Mouse (Mus musculus) neural tube, embryonic 11.5 days (tissue): ENCODE measurements at regions not wholly inside any gene's neighbourhood (a gene's known extent, or its start where the extent isn't known, plus 50 kb on each side); places are given as distances from the start of the nearest gene placed in this dataset.

ENCODE experiments used
- ATAC-seq: fragments of 200-750 bp; cut with Nextera tagmentation; 2 replicates; pipeline ENCODE4 v1.8.0; 2017; ENCODE audit warnings: moderate number of reproducible peaks, mild to moderate bottlenecking, moderate TSS enrichment, moderate library complexity; ENCODE audit not compliant: insufficient read depth, low FRiP score, low TSS enrichment
- DNase-seq: peaks from one replicate; pipeline ENCODE4 v3.0.0-alpha.2; 2015; ENCODE audit warnings: low spot score
- H3K27ac ChIP-seq: fragments of 300-500 bp; sonication (generic); 2 replicates; pipeline ENCODE4 v1.5.1; 2014; ENCODE audit warnings: low read depth, mild to moderate bottlenecking, low read length
- H3K27me3 ChIP-seq: fragments of 300-500 bp; sonication (generic); 2 replicates; pipeline ENCODE4 v1.6.1; 2014; ENCODE audit warnings: mild to moderate bottlenecking, low read length, mixed read lengths; ENCODE audit not compliant: control insufficient read depth, insufficient read depth
- H3K36me3 ChIP-seq: fragments of 300-500 bp; sonication (generic); 2 replicates; pipeline ENCODE4 v1.6.1; 2014; ENCODE audit warnings: mild to moderate bottlenecking, low read length, moderate library complexity, mixed read lengths; ENCODE audit not compliant: control insufficient read depth, insufficient read depth
- H3K4me1 ChIP-seq: fragments of 300-500 bp; sonication (generic); 2 replicates; pipeline ENCODE4 v1.6.1; 2014; ENCODE audit warnings: low read length, mixed read lengths; ENCODE audit not compliant: control insufficient read depth, insufficient read depth
- H3K4me2 ChIP-seq: fragments of 300-500 bp; sonication (generic); 2 replicates; pipeline ENCODE4 v1.6.1; 2014; ENCODE audit warnings: low read depth, mild to moderate bottlenecking, moderate library complexity
- H3K4me3 ChIP-seq: fragments of 300-500 bp; sonication (generic); 2 replicates; pipeline ENCODE4 v1.5.1; 2014; ENCODE audit warnings: low read depth, low read length
- H3K9ac ChIP-seq: fragments of 300-500 bp; sonication (generic); 2 replicates; pipeline ENCODE4 v1.6.1; 2014; ENCODE audit warnings: mild to moderate bottlenecking, low read length
- H3K9me3 ChIP-seq: fragments of 300-500 bp; sonication (generic); 2 replicates; pipeline ENCODE4 v1.6.1; 2016; ENCODE audit warnings: low read length; ENCODE audit not compliant: control insufficient read depth
- WGBS: fragments of 180-500 bp; shearing (Covaris S2); extraction: QIAGEN DNeasy Blood & Tissue Kit; methylation state at CpG from one replicate; pipeline ENCODE4 v1.1.7; 2014; 5-methylcytosine and 5-hydroxymethylcytosine counted together

GRCm38 (mm10) chr10:117520536-117521314, 108.6 kb upstream of the Cpm start:
- no peak for ATAC-seq
- 90% methylated on average over 8 of the region's 8 CpGs for WGBS

GRCm38 (mm10) chr10:117519670-117520535, 109.4 kb upstream of the Cpm start:
- DNase-seq: no peak
- Histone ChIP-seq H3K4me3 (no peak overlapping the region), H3K4me2 (no peak overlapping the region), H3K27ac (no peak overlapping the region), H3K27me3 (no peaks in the 10 kb centered on the region), H3K9me3 (no peaks in the 10 kb centered on the region), H3K36me3 (no peaks in the 10 kb centered on the region), H3K9ac (no peak overlapping the region), H3K4me1 (peaks cover 9% of the 10 kb centered on the region; the same call in 1 of the 2 replicates)
- 22% methylated on average over 8 of the region's 8 CpGs for WGBS
- no peak for ATAC-seq

More at GRCm38 (mm10) chr10:117520536-117521314, 108.6 kb upstream of the Cpm start:
- Histone ChIP-seq H3K4me1 (peaks cover 9% of the 10 kb centered on the region; the same call in 1 of the 2 replicates), H3K9me3 (no peaks in the 10 kb centered on the region), H3K4me3 (no peak overlapping the region), H3K27ac (no peak overlapping the region), H3K9ac (no peak overlapping the region), H3K36me3 (no peaks in the 10 kb centered on the region), H3K4me2 (no peak overlapping the region), H3K27me3 (no peaks in the 10 kb centered on the region)
- no peak for DNase-seq

GRCm38 (mm10) chr10:117518793-117519669, 110.3 kb upstream of the Cpm start:
- no peaks in the 10 kb centered on the region for H3K9me3 ChIP-seq
- H3K27ac ChIP-seq: no peak overlapping the region
- peaks cover 9% of the 10 kb centered on the region; the same call in 1 of the 2 replicates for H3K4me1 ChIP-seq
- ATAC-seq: no peak
- 59% methylated on average over 15 of the region's 15 CpGs for WGBS
- no peaks in the 10 kb centered on the region for H3K36me3 ChIP-seq
- H3K9ac ChIP-seq: no peak overlapping the region
- no peak overlapping the region for H3K4me2 ChIP-seq
- H3K27me3 ChIP-seq: no peaks in the 10 kb centered on the region
- no peak overlapping the region for H3K4me3 ChIP-seq
- no peak for DNase-seq

GRCm38 (mm10) chr10:117517800-117518770, 111.2 kb upstream of the Cpm start:
- 59% methylated on average over 12 of the region's 14 CpGs for WGBS
- no peaks in the 10 kb centered on the region for H3K36me3 ChIP-seq
- no peak overlapping the region for H3K4me3 ChIP-seq
- no peaks in the 10 kb centered on the region for H3K27me3 ChIP-seq
- H3K9ac ChIP-seq: no peak overlapping the region
- no peak overlapping the region for H3K4me2 ChIP-seq
- ATAC-seq: no peak
- H3K27ac ChIP-seq: no peak overlapping the region
- H3K4me1 ChIP-seq: peaks cover 9% of the 10 kb centered on the region; the same call in 1 of the 2 replicates
- DNase-seq: no peak
- no peaks in the 10 kb centered on the region for H3K9me3 ChIP-seq

DNA sequence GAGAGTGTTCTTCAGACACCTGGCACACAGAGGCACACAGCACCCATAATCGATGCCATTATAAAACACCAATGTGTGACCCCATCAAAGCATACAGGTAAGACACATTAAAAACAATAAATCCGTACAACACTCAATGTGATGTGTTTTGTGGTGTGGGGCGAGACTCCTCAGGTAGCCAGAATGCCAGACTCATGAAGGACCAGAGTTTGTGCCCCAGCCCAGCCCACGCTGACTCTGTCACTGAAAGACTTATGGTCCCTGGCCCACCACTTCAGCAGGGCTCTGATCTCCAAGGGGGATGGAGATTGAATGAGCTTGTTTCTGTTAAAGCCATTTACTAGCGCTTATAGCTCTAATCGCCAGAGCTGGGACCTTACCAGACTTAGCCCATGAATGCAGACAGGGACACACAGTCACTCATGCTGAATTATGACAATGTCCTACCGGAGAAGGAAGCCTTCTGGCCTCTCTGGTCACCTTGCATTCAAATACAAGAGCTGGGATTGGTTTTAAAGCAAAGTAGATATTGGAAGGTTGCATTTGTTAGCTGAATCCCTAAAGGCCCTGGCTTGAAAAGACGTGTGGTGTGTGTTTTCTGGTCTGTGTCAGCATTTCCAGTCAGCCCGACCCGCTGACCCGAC, 112.1 kb upstream of the Cpm start:
- H3K36me3 ChIP-seq: no peaks in the 10 kb centered on the region
- no peak overlapping the region for H3K4me2 ChIP-seq
- 0 out of 2 replicates have a peak overlapping the region, but pooled peaks have one; percentile 27 for H3K27ac ChIP-seq
- no peak for DNase-seq
- no peak overlapping the region for H3K4me3 ChIP-seq
- H3K4me1 ChIP-seq: peaks cover 9% of the 10 kb centered on the region; the same call in 1 of the 2 replicates
- no peaks in the 10 kb centered on the region for H3K9me3 ChIP-seq
- 43% methylated on average over 11 of the region's 11 CpGs for WGBS
- no peak overlapping the region for H3K9ac ChIP-seq
- no peak for ATAC-seq
- no peaks in the 10 kb centered on the region for H3K27me3 ChIP-seq

- WGBS: 85% methylated on average over 8 of the region's 8 CpGs
- Histone ChIP-seq H3K27ac (no peak overlapping the region), H3K9me3 (no peaks in the 10 kb centered on the region), H3K36me3 (no peaks in the 10 kb centered on the region), H3K9ac (no peak overlapping the region), H3K4me1 (peaks cover 9% of the 10 kb centered on the region; the same call in 1 of the 2 replicates), H3K27me3 (no peaks in the 10 kb centered on the region), H3K4me3 (no peak overlapping the region), H3K4me2 (no peak overlapping the region)
- DNase-seq (no peak), ATAC-seq (no peak)
These were observed 112.8 kb upstream of the Cpm start for GRCm38 (mm10) chr10:117516510-117516909.

DNA sequence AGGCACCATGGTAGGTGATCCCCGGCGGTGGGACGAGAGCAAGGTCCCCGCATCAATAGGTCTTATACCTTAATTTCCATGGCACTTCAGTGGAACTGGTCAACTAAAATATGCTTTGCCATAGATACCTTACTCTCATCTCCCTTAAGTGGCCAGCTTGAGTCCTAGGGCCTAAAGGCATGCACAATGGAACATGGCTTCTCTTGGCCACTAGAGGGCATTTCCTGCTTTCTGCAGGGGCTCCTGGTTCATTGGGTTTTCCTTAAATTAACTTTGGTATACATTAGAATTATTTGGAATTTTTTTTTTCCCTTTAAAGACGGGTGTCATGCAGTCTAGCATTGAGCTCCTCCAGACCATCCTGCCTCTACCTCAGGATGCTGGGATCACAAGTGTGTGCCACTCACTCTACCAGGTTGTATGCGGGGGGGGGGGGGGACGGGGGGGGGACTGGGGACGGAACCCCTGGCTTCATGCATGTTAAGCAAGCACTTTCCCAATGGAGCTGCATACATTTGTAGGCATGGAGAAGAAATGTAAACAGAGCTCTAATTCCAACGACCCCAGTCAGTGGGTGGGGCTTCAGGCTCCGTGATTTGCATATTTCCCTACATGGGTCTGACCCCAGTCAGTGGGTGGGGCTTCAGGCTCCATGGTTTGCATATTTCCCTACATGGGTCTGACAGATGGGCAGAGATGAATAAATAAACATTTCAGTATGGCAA, 113.4 kb upstream of the Cpm start:
- no peak overlapping the region for H3K27ac ChIP-seq
- no peaks in the 10 kb centered on the region for H3K9me3 ChIP-seq
- peak; percentile 41; the same call in 1 of the 2 replicates for ATAC-seq
- no peak overlapping the region for H3K4me3 ChIP-seq
- no peak overlapping the region for H3K9ac ChIP-seq
- H3K27me3 ChIP-seq: no peaks in the 10 kb centered on the region
- peaks cover 9% of the 10 kb centered on the region; the same call in 1 of the 2 replicates for H3K4me1 ChIP-seq
- DNase-seq: no peak
- WGBS: 69% methylated on average over 10 of the region's 10 CpGs
- no peak overlapping the region for H3K4me2 ChIP-seq
- no peaks in the 10 kb centered on the region for H3K36me3 ChIP-seq
